Mouse (Mus musculus): Measurements from ENCODE around the gene Epor. TPM values are rescaled to one million over a fixed set of nuclear protein-coding genes. Genes with fewer than 3 reads are reported as not detected.

Gene Epor
- total and polyA plus RNA-seq, 2 experiments from 2014 or later: 0.89 to 2.3 TPM

DNA sequence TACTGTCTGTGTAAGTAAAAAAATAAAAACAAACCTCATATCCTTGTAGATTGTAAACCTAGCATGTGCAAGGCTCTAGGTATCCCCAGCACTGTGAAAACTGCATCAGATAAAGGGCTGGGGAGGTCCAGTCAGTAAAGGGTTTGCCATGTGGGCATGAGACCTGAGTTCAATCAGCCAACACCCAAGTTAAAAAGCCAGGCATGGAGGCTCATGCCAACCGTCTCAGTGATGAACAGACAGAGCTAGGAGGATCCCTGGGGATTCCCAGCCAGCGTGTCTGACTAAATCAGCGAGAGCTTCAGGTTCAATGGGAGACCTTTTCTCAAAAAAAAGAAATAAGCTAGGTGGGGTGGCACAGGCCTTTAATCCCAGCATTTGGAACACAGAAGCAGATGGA, 38.3 kb downstream of the Epor start:
- no peak overlapping the region for H3K4me3 ChIP-seq (ENCODE audit: low read length)
- ATAC-seq (no peak), DNase-seq (ENCODE audit: low spot score) (no peak)
- 85% methylated on average over 3 of the region's 3 CpGs for WGBS
- H3K27ac ChIP-seq: no peak overlapping the region
- H3K9ac ChIP-seq (replicated peaks; ENCODE audit: low read length): no peak overlapping the region
- no peaks in the 10 kb centered on the region for H3K9me3 ChIP-seq (ENCODE audit: low read length)
- H3K4me1 ChIP-seq (ENCODE audit: insufficient read depth, low read length): peaks cover 6% of the 10 kb centered on the region
- TF ChIP-seq CTCF (IDR thresholded peaks at IDR 0.05; ENCODE audit: low read depth): no peak
- no peaks in the 10 kb centered on the region for H3K27me3 ChIP-seq (ENCODE audit: insufficient read depth, low read length)
- H3K36me3 ChIP-seq (ENCODE audit: insufficient read depth, low read length): no peaks in the 10 kb centered on the region
- no peak overlapping the region for H3K4me2 ChIP-seq (ENCODE audit: low read depth, low read length)

DNA sequence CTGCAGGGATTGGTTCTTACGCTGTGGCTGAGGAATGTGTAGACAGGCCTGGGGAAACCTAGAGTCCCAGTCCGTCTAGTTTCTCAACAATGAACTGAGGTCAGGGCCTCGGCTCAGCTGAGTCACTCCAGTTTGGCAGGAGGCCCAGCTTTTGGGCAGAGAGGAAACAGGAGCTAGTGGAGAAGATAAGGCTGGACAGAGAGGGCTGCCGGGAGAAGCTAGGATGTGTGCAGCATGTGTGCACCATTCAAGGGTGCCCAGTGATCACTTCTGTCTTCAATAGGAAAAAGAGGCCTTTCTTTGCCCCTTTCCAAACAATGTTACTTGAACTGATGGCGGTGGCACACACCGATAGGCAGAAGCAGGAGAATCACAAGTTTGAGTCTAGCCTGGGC, 39.2 kb downstream of the Epor start:
- Histone ChIP-seq H3K36me3 (ENCODE audit: insufficient read depth, low read length) (no peaks in the 10 kb centered on the region), H3K9me3 (ENCODE audit: low read length) (no peaks in the 10 kb centered on the region), H3K4me2 (ENCODE audit: low read depth, low read length) (no peak overlapping the region), H3K9ac (replicated peaks; ENCODE audit: low read length) (no peak overlapping the region), H3K27me3 (ENCODE audit: insufficient read depth, low read length) (no peaks in the 10 kb centered on the region), H3K4me1 (ENCODE audit: insufficient read depth, low read length) (peaks cover 6% of the 10 kb centered on the region), H3K4me3 (ENCODE audit: low read length) (no peak overlapping the region), H3K27ac (no peak overlapping the region)
- DNase-seq (ENCODE audit: low spot score) (peak; percentile 28), ATAC-seq (no peak)
- TF ChIP-seq CTCF (IDR thresholded peaks at IDR 0.05; ENCODE audit: low read depth): no peak
- WGBS: 59% methylated on average over 6 of the region's 6 CpGs

DNA sequence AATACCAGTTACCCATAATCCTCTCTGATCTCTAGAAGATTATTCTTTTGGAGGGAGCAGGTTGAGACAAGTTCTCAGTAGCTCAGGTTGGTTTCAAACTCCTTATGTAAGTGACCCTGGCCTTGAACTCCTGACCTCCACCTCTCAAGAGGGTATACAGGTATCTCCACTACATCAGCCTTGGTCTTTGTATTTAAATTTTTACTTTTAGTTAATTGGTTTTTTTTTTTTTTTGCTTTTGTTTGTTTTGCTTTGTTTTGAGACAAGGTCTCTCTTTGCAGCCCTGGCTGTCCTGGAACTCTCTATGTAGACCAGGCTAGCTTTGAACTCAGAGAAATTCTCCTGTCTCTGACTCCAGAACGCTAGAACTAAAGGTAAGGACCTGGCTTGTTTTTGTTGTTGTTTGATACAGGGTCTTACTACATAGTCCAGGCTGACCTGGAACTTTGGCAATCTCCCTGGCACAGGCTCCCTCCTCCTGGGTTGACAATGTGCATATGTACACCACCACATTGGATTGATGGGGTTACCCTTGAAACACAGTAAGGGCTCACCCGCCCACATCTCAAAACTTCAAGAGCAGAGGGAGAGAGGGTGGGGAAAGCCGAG, 39.7 kb downstream of the Epor start:
- Histone ChIP-seq H3K4me2 (ENCODE audit: low read depth, low read length) (no peak overlapping the region), H3K27ac (no peak overlapping the region), H3K9ac (replicated peaks; ENCODE audit: low read length) (no peak overlapping the region), H3K4me3 (ENCODE audit: low read length) (no peak overlapping the region), H3K27me3 (ENCODE audit: insufficient read depth, low read length) (no peaks in the 10 kb centered on the region), H3K9me3 (ENCODE audit: low read length) (no peaks in the 10 kb centered on the region), H3K4me1 (ENCODE audit: insufficient read depth, low read length) (peaks cover 6% of the 10 kb centered on the region), H3K36me3 (ENCODE audit: insufficient read depth, low read length) (no peaks in the 10 kb centered on the region)
- WGBS: 69% methylated on average over 3 of the region's 3 CpGs
- TF ChIP-seq CTCF (IDR thresholded peaks at IDR 0.05; ENCODE audit: low read depth): no peak
- DNase-seq (ENCODE audit: low spot score) (no peak), ATAC-seq (no peak)

DNA sequence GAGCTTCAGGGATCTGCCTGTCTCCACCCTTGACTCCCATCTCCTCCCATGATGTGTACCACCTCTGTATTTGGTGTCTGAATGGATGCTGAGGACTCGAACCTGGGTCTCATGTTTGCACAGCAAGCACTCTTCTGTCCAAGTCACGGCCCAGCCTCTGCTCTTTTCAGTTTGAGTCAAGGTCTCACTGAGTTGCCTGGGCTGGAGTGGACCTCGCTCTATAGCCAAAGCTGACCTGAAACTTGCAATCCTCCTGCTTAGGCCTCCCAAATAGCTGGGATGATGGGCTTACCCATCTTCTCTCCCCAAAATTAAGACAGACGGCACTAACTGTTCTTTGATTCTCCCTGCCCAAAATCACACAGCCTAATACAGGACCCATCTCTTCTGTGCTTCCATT, 40.3 kb downstream of the Epor start:
- Histone ChIP-seq H3K27me3 (ENCODE audit: insufficient read depth, low read length) (no peaks in the 10 kb centered on the region), H3K4me3 (ENCODE audit: low read length) (no peak overlapping the region), H3K4me2 (ENCODE audit: low read depth, low read length) (no peak overlapping the region), H3K27ac (no peak overlapping the region), H3K9me3 (ENCODE audit: low read length) (no peaks in the 10 kb centered on the region), H3K36me3 (ENCODE audit: insufficient read depth, low read length) (no peaks in the 10 kb centered on the region), H3K4me1 (ENCODE audit: insufficient read depth, low read length) (peaks cover 6% of the 10 kb centered on the region), H3K9ac (replicated peaks; ENCODE audit: low read length) (no peak overlapping the region)
- ATAC-seq (no peak), DNase-seq (ENCODE audit: low spot score) (no peak)
- TF ChIP-seq CTCF (IDR thresholded peaks at IDR 0.05; ENCODE audit: low read depth): no peak
- WGBS: 88% methylated on average over 4 of the region's 4 CpGs

DNA sequence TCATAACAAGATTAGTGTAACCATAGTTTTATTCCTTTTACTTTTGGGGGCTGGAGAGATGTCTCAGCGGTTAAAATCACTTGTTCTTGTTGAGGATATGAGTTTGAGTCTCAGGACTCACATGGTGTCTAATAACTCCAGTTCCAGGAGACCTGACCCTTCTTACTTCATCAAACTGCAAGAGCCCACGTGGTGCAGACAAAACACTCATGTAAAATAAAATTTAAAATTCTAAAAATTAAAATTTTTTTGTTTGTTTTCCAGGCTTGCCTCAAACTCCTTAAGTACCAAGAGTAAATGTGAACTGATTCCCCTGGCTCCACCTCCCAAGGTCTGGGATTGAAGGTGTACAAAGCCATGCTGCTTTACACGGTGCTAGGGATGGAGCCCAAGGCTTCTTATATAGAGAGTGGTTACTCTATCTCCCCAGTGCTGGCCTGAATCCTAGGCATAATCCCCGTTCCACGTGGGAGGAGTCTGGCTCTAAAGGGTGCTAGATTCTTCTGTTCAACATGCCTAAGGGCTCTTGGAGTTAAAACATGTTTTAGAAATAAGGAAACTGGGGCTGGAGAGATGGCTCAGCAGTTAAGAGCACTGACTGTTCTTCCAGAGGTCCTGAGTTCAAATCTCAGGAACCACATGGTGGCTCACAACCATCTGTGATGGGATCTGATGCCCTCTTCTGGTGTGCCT, 44.5 kb downstream of the Epor start:
- TF ChIP-seq CTCF (IDR thresholded peaks at IDR 0.05; ENCODE audit: low read depth): no peak
- Histone ChIP-seq H3K36me3 (ENCODE audit: insufficient read depth, low read length) (no peaks in the 10 kb centered on the region), H3K27me3 (ENCODE audit: insufficient read depth, low read length) (no peaks in the 10 kb centered on the region), H3K9me3 (ENCODE audit: low read length) (no peaks in the 10 kb centered on the region), H3K4me1 (ENCODE audit: insufficient read depth, low read length) (no peaks in the 10 kb centered on the region), H3K4me3 (ENCODE audit: low read length) (peak overlapping the region; percentile 65), H3K9ac (replicated peaks; ENCODE audit: low read length) (no peak overlapping the region), H3K4me2 (ENCODE audit: low read depth, low read length) (peak overlapping the region; percentile 85; the same call in 1 of the 2 replicates), H3K27ac (no peak overlapping the region)
- no peak for DNase-seq (ENCODE audit: low spot score)
- ATAC-seq: no peak
- WGBS: 26% methylated on average over 5 of the region's 5 CpGs

DNA sequence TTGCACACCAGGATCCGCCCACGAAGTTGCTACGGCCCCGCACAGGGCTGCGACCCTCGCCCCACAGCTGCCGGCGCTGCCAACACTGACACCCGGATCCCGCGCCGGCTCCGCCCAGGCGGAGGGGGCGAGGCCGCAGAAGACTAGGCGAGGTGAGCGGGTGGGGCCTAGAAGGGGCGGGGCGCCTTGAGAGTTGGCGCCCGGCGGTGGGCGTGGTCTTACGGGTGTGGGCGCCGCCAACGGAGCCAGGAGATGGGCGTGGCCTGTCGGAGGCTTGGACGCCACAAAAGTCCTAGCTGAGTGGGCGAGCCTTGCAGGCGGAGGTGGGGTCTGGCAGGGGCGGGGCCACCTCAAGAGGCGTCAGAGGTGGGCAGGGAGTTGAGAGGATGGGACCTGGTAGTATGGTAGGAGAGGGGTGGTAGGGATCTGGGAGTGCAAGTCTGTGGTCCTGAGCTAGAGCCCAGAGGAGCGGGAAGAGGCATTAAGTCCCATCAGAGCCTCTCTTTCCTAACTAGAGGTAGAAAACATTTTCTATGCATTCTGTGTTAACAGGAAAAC, 45.2 kb downstream of the Epor start, which contains the start of gene Rab3d:
Rab3d (minus strand) TSS at position 158 of the 558 bp plus-strand sequence.
- TF ChIP-seq CTCF (IDR thresholded peaks at IDR 0.05; ENCODE audit: low read depth): no peak
- Histone ChIP-seq H3K4me2 (ENCODE audit: low read depth, low read length) (peak within 1 kb of the TSS; percentile 85), H3K4me3 (ENCODE audit: low read length) (peak within 1 kb of the TSS; percentile 65), H3K27me3 (ENCODE audit: insufficient read depth, low read length) (no peaks in the 10 kb centered on the region), H3K4me1 (ENCODE audit: insufficient read depth, low read length) (no peaks in the 10 kb centered on the region), H3K9ac (replicated peaks; ENCODE audit: low read length) (peak within 1 kb of the TSS; percentile 64), H3K9me3 (ENCODE audit: low read length) (no peaks in the 10 kb centered on the region), H3K36me3 (ENCODE audit: insufficient read depth, low read length) (no peaks in the 10 kb centered on the region), H3K27ac (peak within 1 kb of the TSS; percentile 73)
- DNase-seq (ENCODE audit: low spot score): peak; percentile 97
- ATAC-seq: peak; percentile 94
- 0% methylated on average over 36 of the region's 36 CpGs for WGBS
